Mouse (Mus musculus) ES-Bruce4 (cell line): ENCODE results near the gene Tmem176b.

ENCODE experiments used
- CTCF ChIP-seq: IDR thresholded peaks from one replicate; pipeline ENCODE4 v1.8.1; 2011; ENCODE audit warnings: low read depth, low read length
- EP300 ChIP-seq: IDR thresholded peaks from 2 replicates; pipeline ENCODE4 v1.6.1; 2011; ENCODE audit warnings: low read depth, low read length; ENCODE audit not compliant: insufficient read depth
- POLR2A ChIP-seq: IDR thresholded peaks from one replicate; pipeline ENCODE4 v1.8.1; 2011; ENCODE audit warnings: low read length; ENCODE audit not compliant: insufficient read depth

GRCm38 (mm10) chr6:48803406-48804051 is 37.8 kb downstream of the Tmem176b start:
- TF ChIP-seq CTCF (no peak), EP300 (no peak), POLR2A (no peak)
